8 mouse cellular contexts compared by ENCODE assay signal in genomic region chr4:149953621-149954481, GRCm38 (mm10). TPM values are rescaled to one million over a fixed set of nuclear protein-coding genes. Genes with fewer than 3 reads are reported as not detected.
DNase-seq lines count a peak whose midpoint lies in the region; ATAC-seq lines count a peak whose summit lies in the region.

No protein-coding gene starts in this region.

- peak overlapping the region; percentile 89 for H3K9ac ChIP-seq in limb, embryonic 12.5 days (replicated peaks)
- peak overlapping the region; percentile 48 for H3K9ac ChIP-seq in midbrain, embryonic 15.5 days

- H3K4me3 ChIP-seq in brown adipose tissue, adult 24 weeks (ENCODE audit: insufficient read depth, low read depth, low read length) = peak overlapping the region; percentile 68
- peak overlapping the region; percentile 84 for H3K4me3 ChIP-seq in limb, embryonic 12.5 days (replicated peaks)
- H3K4me3 ChIP-seq in midbrain, embryonic 15.5 days = peak overlapping the region; percentile 50

- no peak for ATAC-seq in limb, embryonic 12.5 days (ENCODE audit: insufficient number of reproducible peaks, insufficient read depth, low FRiP score, low TSS enrichment, low read depth)
- ATAC-seq in midbrain, embryonic 15.5 days (replicated peaks) = peak; percentile 21; the same call in 1 of the 2 replicates

- peak overlapping the region; percentile 96 for H3K4me2 ChIP-seq in limb, embryonic 12.5 days
- H3K4me2 ChIP-seq in midbrain, embryonic 15.5 days = peak overlapping the region; percentile 96

- peak overlapping the region; percentile 37 for H3K27ac ChIP-seq in brown adipose tissue, adult 24 weeks (replicated peaks; ENCODE audit: low read depth, low read length)
- no peak overlapping the region; the same call in 1 of the 2 replicates for H3K27ac ChIP-seq in limb, embryonic 12.5 days
- H3K27ac ChIP-seq in midbrain, embryonic 15.5 days = no peak overlapping the region

- peak; percentile 33 for DNase-seq in cerebellum, adult 8-10 months
- no peak for DNase-seq in cerebellum, adult 9-11 months
- peak; percentile 69 to 82 for DNase-seq in heart, adult 18-20 months
- peak; percentile 42 for DNase-seq in kidney, adult 11 months
- DNase-seq in thymus, postnatal 14 days = peak; percentile 58

- no peaks in the 10 kb centered on the region for H3K9me3 ChIP-seq in limb, embryonic 12.5 days
- no peaks in the 10 kb centered on the region for H3K9me3 ChIP-seq in midbrain, embryonic 15.5 days

- H3K36me3 ChIP-seq in limb, embryonic 12.5 days = no peaks in the 10 kb centered on the region
- no peaks in the 10 kb centered on the region for H3K36me3 ChIP-seq in midbrain, embryonic 15.5 days (replicated peaks)

- peaks cover 27% of the 10 kb centered on the region for H3K4me1 ChIP-seq in brown adipose tissue, adult 24 weeks (ENCODE audit: control insufficient read depth, insufficient read depth, insufficient read length, low read length)
- H3K4me1 ChIP-seq in limb, embryonic 12.5 days (replicated peaks) = peaks cover 39% of the 10 kb centered on the region
- peaks cover 18% of the 10 kb centered on the region for H3K4me1 ChIP-seq in midbrain, embryonic 15.5 days

- 7% methylated on average over 32 of the region's 32 CpGs for WGBS in limb, embryonic 12.5 days
- 6% methylated on average over 32 of the region's 32 CpGs for WGBS in midbrain, embryonic 15.5 days

- peaks cover 23% of the 10 kb centered on the region for H3K27me3 ChIP-seq in limb, embryonic 12.5 days
- peaks cover 46% of the 10 kb centered on the region for H3K27me3 ChIP-seq in midbrain, embryonic 15.5 days (replicated peaks)

RNA-seq across cellular contexts. Expression of gene Spsb1, which starts 1.0 kb away (rescaled TPM):
- polyA plus RNA-seq in brown adipose tissue, adult 24 weeks (2012; ENCODE audit: insufficient read depth, insufficient read length, missing spikeins) = 24.3 and 32.5 TPM in 2 replicates
- 10 to 100 TPM; 34.1 to 41.4 TPM for total RNA-seq in heart, adult 18-20 months (2021)
- polyA plus RNA-seq in limb, embryonic 12.5 days (2016; fragmentation: Nextera tagmentation; extraction: Ambion mirVana) = 17.7 and 19.1 TPM in 2 replicates
- 4.8 and 5.2 TPM in 2 replicates for polyA plus RNA-seq in midbrain, embryonic 15.5 days (2015; fragmentation: Nextera tagmentation; extraction: Ambion mirVana)

RNA-seq across cellular contexts. Expression of gene H6pd, which starts 55.0 kb away (rescaled TPM):
- 66.4 and 85.8 TPM in 2 replicates for polyA plus RNA-seq in brown adipose tissue, adult 24 weeks (2012; ENCODE audit: insufficient read depth, insufficient read length, missing spikeins)
- total RNA-seq in heart, adult 18-20 months (2021) = 10 to 100 TPM; 35.4 to 48.7 TPM
- polyA plus RNA-seq in limb, embryonic 12.5 days (2016; fragmentation: Nextera tagmentation; extraction: Ambion mirVana) = 7.0 and 10.0 TPM in 2 replicates
- polyA plus RNA-seq in midbrain, embryonic 15.5 days (2015; fragmentation: Nextera tagmentation; extraction: Ambion mirVana) = 2.5 and 3.1 TPM in 2 replicates
